Mouse (Mus musculus) bone marrow macrophage, adult 2 months (primary cell): Measurements from ENCODE around the gene Slc8a1.

Source experiments
- CTCF ChIP-seq: IDR thresholded peaks from 2 replicates; pipeline ENCODE4 v1.5.1; 2012; ENCODE audit warnings: low read depth, mild to moderate bottlenecking, low read length, moderate library complexity
- POLR2A ChIP-seq: IDR thresholded peaks from 2 replicates; pipeline ENCODE4 v1.6.1; 2012; ENCODE audit warnings: mild to moderate bottlenecking, low read depth, low read length, borderline replicate concordance

GRCm38 (mm10) chr17:81402636-81403035, 335.5 kb downstream of the Slc8a1 start:
- TF ChIP-seq CTCF (no peak), POLR2A (no peak)
